Mouse (Mus musculus) brain, embryonic 14.5 days (tissue): Measurements from ENCODE around the gene Pygo2. TPM values are rescaled to one million over a fixed set of nuclear protein-coding genes. Genes with fewer than 3 reads are reported as not detected.

Experiments
- DNase-seq: peaks from one replicate; pipeline ENCODE4 v3.0.0-alpha.2; 2011; ENCODE audit warnings: low read depth
- CTCF ChIP-seq: fragments of 200-500 bp; IDR thresholded peaks from 2 replicates; pipeline ENCODE4 v1.5.1; 2012; ENCODE audit warnings: inconsistent platforms, mild to moderate bottlenecking, moderate library complexity, borderline replicate concordance; ENCODE audit not compliant: insufficient read depth, insufficient read length; ENCODE audit errors: extremely low read depth
- POLR2A ChIP-seq: fragments of 200-500 bp; IDR thresholded peaks from 2 replicates; pipeline ENCODE4 v1.6.1; 2012; ENCODE audit warnings: mild to moderate bottlenecking, inconsistent platforms, borderline replicate concordance; ENCODE audit not compliant: poor library complexity, insufficient read depth, insufficient read length, severe bottlenecking; ENCODE audit errors: extremely low read depth
- polyA plus RNA-seq: library from polyadenylated mRNA; depleted of rRNA; stranded (reverse); fragments of >200 nt; gene quantifications from 2 replicates; pipeline ENCODE4 v1.2.3, GENCODE M21; 2012

The Pygo2 gene
- polyA plus RNA-seq, 1 experiment = 71.6 TPM

DNA sequence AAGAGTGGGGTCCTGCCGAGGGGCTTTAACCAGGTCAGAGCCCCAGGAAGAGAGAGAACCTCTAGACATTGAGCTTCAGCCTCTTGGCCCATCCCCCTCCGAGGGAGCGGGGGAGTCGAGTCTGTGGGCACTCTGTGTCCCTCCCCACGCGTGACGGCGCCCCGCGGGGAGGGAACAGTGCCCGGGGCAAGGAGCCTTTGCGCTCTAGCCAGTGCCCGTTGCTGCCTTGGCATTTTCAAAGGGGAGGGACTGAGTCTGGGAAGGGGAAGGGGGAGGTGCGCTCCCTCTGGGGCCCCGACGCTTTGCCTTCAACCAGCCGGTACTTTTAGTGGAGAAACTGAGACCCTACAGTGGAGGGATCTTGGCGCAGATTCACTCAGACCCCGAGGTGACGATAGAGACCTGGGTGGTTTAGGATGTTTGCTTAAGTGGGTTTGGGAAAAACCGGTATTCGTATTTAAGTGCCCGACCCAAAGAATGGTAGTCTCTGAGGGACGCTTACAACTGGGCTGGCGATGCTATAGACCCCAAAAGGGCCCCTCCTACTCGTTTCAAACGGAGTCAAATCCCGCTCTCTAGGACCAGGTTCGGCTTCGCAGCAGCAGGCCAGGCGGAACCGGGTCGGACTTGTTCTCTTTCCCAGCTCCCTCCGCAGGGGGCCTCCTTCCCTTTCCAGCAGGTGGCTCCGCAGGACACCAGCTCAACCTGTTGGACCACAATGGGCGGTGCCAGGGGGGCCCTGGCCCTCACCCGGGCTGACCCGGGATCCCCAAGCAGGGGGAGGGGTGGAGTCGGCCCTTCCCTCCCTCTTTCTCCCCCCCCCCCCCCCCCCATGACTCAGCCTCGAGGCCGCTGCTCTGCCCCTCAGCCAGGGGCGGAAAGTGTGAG, 35.8 kb upstream of the Pygo2 start, which contains the start of gene Zbtb7b:
Zbtb7b (minus strand) TSS at position 771 of the 888 bp plus-strand sequence.
- peak; percentile 75 for DNase-seq
- TF ChIP-seq CTCF (no peak), POLR2A (no peak)

DNA sequence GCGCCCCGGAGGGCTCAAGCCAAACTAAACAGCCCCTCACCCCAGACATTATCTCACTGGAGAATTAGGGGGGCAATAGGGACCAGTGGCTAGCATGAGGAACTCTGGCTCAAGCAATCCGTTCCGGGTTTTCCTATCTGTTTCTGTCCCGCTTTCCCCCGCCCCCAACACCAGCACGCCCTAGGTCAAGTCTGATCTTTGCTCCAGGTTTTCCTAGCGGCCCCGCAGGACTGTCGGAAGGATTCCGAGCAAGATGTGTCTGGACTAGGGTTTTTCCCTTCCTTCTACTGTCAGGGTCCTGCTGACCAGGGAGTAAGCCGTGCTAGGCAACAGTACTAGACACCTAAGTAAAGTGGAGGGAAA, 35.1 kb upstream of the Pygo2 start:
- peak; percentile 92 for DNase-seq
- TF ChIP-seq CTCF (no peak), POLR2A (no peak)

DNA sequence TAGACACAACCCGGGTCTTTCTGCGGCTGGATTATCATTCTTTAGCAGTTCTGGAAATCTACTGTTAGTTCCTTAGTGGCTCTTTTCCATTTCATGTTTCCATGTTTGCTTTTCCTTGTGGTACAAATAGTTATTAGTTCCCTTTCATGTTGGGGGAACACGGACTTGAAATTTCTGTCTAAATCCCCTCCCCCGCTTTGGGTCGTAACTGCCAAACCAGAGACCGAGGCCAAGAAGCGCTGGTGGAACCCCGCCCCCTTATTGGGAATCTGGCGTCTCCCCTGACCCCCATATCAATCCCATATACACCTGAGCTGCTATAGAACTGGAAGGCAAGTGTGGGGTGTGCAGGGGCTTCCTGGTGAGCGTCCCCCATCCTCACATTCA, 34.6 kb upstream of the Pygo2 start:
- TF ChIP-seq CTCF (no peak), POLR2A (no peak)
- no peak for DNase-seq

DNA sequence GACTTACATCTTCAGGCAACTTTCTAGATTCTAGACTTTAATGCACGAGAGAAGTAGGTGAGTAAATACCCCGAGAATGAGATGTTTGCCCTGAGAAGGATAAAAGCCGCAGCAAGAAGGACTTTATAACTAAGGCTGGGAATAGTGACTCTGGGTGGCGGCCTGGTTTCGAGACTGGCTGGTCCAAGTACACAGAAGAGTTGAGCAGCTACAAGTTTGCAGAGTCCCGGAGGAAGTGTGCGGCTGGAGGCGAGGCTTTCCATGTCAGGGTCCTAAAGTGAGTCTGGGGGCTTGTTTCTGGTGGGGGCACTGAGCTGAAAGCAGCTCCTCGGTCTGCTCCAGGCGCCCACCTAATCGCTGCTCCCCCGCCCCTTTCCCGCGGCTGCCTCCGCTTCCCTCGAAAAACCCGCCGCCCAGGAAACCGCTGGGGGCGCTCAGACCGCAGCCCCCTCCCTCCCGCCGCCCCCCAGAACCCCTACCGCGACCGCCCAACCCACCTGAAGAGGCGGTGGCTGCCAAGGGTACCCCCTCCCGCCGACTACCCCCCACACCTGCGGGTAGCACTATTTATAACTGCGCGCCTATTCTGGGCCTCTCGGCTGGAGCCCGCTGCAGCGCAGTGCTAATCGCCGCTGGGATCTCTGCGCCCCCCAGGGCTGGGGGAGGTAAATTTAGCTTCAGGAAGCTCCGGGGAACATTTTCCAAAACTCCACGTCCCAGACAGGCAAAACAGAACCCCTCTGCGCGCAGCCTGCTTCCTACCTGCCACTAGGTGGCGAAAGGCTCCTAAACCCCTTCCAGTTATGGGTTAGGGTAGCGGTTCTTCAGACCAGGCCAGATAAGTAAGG, 34.0 kb upstream of the Pygo2 start:
- peak; percentile 93 for TF ChIP-seq CTCF
- TF ChIP-seq POLR2A = no peak

DNA sequence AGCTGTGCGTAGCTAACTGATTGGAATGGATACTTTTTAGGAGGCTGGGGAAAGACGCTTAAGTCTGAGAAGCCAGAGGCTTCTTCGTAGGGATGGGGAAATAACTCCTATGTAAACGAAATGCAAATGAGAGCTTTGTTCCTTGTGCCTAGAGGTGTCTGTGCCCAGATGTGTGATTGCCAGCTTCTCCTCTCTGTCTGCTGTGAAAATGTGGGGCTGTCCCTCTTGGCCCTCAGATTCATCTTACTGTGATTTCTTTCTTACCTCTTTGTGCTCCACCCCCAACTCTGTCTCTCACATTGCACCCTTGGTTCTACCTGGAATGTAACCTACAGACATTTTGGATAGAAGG, 33.4 kb upstream of the Pygo2 start:
- no peak for TF ChIP-seq POLR2A
- no peak for TF ChIP-seq CTCF

More for the DNA sequence above, 34.0 kb upstream of the Pygo2 start:
- peak; percentile 83 for DNase-seq

DNA sequence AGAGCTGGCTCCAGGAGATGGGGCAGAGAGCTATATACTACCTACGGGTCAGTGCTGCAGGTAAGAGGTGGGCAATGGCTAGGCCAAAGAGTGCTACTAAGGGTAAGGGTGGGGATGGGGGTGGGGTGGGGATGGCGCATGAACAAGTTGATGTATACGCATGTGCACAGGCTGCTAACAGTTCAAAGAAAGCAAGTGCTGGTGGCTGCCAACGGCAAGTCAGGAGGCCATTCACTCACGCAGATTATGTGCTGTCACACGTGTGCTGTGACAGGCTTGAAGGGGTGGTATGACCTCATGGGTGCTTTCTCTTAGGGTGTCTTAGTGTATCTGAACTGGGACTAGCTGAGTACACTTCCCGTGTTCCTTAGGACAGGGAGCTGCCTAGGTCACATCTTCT, 28.7 kb upstream of the Pygo2 start:
- no peak for DNase-seq
- TF ChIP-seq CTCF (no peak), POLR2A (no peak)

More for the DNA sequence above, 33.4 kb upstream of the Pygo2 start:
- no peak for DNase-seq

DNA sequence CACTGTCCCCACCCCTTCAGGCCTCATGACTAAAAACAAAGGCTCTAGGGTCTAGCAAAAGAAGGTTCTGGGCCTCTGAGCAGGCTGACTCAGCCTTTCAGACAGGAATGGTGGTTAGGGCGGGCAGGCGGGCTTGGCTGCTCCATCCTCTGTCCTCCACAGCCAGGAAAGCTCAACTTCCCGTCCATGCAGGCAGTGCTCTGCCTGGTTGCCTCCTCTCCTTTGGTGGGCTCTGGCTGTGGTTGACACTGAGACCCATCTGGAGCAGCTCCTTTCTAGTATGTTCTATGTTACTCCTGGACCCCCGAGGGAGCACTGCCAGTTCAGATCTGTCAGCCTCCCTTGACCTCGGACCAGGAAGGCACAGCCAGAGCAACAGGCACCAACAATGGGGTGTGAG, 27.3 kb upstream of the Pygo2 start, which contains the start of gene Lenep:
Lenep (minus strand) TSS at position 101 of the 400 bp plus-strand sequence.
- no peak for DNase-seq

DNA sequence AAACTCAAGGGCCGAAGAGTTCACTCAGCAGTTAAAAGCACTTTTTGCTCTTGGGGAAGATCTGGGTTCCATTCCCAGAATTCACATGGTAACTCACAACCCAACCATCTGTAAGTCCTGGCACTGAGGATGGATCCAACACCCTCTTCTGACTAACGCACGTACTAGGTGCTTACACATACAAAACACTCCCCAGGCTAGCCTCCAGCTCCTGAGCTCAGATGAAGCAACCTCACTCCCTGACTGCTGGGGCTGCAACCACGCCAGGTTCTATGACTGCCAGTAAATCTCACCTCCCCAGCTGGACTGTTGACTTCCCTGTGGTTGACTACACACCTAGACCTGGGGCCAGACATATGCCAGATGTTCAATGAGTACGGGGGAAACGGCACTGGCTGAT, 23.1 kb upstream of the Pygo2 start:
- DNase-seq = no peak
- TF ChIP-seq POLR2A (no peak), CTCF (no peak)

More for the DNA sequence above, 27.3 kb upstream of the Pygo2 start, which contains the start of gene Lenep:
- no peak for TF ChIP-seq CTCF
- no peak for TF ChIP-seq POLR2A

DNA sequence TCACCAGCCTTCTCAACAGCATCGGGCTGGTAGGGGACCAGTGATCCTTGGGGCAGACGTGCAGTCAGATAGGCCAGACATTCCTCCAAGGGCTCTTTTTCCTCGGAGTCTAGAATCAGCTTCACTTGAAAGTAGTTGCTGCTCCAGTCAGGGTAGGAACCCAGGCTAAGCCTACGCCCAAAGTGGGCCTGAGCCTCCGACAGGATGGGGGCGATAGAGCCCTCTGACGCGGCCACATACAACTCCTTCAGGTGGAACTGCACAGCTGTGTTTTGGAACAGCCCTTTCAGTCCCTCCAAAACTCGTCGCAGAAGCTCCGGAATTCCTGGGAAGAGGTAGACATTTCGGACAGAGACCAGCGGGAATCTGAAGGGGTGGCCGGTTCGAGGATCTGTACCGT, 21.6 kb upstream of the Pygo2 start:
- no peak for TF ChIP-seq CTCF
- no peak for TF ChIP-seq POLR2A
- no peak for DNase-seq

DNA sequence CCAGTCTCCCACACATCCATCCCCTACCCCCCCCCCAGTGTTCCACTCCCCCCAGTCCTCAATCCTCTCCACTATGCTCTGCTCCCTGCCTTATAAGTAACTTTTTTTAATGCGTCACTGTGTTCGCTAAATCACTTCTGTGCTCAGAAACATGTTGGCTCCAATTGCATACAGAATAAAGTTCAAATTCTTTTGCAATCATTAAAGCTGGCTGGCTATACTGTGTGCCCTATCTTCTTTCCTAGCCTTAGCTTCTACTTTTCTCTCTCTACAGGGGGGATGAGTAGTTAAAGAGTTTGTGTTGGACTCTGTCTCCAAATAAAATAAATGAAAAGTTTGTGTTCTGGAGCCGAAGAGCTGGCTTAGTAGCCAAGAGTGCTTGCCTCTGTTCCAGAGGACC, 20.3 kb upstream of the Pygo2 start:
- TF ChIP-seq POLR2A (no peak), CTCF (no peak)
- no peak for DNase-seq

DNA sequence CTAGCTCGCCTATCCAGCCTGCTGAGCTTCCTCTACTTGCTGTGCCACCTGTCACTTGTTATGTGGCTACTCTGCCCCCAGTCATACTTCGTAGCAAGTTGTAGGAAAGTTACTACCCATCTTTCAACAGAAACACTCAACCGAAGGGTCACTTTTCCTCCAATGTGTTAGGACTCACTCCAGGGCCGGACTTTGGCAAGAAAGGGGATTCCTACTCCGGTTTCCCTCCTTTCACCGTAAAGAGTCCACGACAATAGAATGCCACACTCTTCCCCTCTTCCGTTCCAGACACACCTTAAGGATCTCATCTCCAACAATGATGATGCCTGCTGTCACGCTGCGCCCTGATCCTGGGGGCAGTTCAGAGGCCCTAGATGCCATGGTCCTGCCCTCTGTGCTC, 19.1 kb upstream of the Pygo2 start:
- TF ChIP-seq POLR2A = no peak
- no peak for TF ChIP-seq CTCF
- DNase-seq = no peak

DNA sequence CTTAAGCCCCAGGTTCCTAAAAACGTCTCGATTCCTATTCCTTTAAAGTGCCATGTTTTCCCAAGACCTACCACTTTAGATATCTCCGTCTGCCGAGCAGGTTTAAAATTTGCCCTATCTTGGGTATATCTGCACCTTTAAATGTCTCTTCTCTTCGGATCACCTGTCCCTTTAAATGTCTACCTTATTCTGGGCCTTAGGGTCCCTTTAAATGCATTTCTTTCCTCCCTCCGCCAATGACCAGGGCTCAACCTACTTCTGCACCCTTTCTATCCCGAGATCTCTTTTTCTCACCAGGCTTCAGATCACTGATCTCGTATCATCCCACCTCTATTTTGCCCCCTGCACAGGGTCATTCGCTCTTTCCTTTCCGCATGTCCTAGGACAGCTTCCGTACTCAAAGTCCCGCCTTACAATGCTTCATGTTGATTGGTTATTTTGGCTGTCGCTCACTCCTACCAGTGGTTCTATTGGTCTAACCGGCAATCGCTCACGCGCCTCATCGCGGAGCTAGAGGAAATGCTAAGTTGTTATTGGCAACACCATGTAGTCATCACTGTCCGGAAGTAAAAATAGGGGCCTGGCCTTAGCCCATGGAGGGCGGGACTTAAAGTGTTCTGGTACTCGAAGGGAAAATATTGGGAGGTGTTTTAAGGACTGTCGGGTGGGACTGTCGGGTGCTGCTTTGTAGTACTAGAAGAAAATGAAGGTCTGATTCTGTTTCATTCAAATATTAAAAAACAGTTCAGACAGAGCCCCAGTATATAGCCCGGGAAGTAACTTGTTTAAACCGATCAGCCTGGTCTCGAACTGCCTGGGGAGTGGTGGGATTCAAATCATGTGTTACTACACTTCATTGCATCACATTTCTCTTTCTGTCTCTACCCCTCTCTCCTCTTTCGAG, 18.3 kb upstream of the Pygo2 start, which contains the start of gene Flad1:
Flad1 (minus strand) TSS at position 381 of the 904 bp plus-strand sequence.
- no peak for TF ChIP-seq CTCF
- no peak for TF ChIP-seq POLR2A
- peak; percentile 100 for DNase-seq
